In genomic region chr11:104510606-104511005, GRCm38 (mm10) we compare ENCODE assay signal across 10 mouse cellular contexts. TPM values are rescaled to one million over a fixed set of nuclear protein-coding genes. Genes with fewer than 3 reads are reported as not detected.
A peak's percentile ranks its signal among the peaks of the same experiment; 100 is the strongest.
DNase-seq lines count a peak whose midpoint lies in the region; ATAC-seq and TF ChIP-seq lines count a peak whose summit lies in the region.
"Had no signal": no experiment of that assay in that cellular context is flagged by ENCODE, and none has a peak within 500 bp of the region (broad histone marks: within the 10 kb centered on the region; RNA-seq: fewer than 3 reads in every experiment).

No protein-coding gene starts in this region.

- WGBS in neural tube, embryonic 11.5 days, result 91% methylated on average over 2 of the region's 2 CpGs
- WGBS in neural tube, embryonic 15.5 days, result 90% methylated on average over 2 of the region's 2 CpGs
- WGBS in limb, embryonic 14.5 days, result 92% methylated on average over 2 of the region's 2 CpGs

- H3K27me3 ChIP-seq in neural tube, embryonic 11.5 days (ENCODE audit: control insufficient read depth, insufficient read depth, low read length), result no peaks in the 10 kb centered on the region
- H3K27me3 ChIP-seq in neural tube, embryonic 15.5 days (replicated peaks), result no peaks in the 10 kb centered on the region
- no peaks in the 10 kb centered on the region for H3K27me3 ChIP-seq in limb, embryonic 14.5 days (ENCODE audit: control insufficient read depth, insufficient read depth, low read length)
- H3K27me3 ChIP-seq: embryonic facial prominence, embryonic 12.5 days; lung, embryonic 15.5 days had no signal

- ATAC-seq in neural tube, embryonic 11.5 days (ENCODE audit: insufficient read depth, low FRiP score, low TSS enrichment), result no peak
- ATAC-seq in neural tube, embryonic 15.5 days (ENCODE audit: low FRiP score), result no peak
- ATAC-seq in limb, embryonic 14.5 days (ENCODE audit: low FRiP score, low read depth), result no peak

- H3K9ac ChIP-seq in neural tube, embryonic 11.5 days (ENCODE audit: low read length), result no peak overlapping the region
- H3K9ac ChIP-seq in neural tube, embryonic 15.5 days (replicated peaks), result no peak overlapping the region
- H3K9ac ChIP-seq in limb, embryonic 14.5 days (ENCODE audit: low read depth, low read length, severe bottlenecking), result no peak overlapping the region
- H3K9ac ChIP-seq: embryonic facial prominence, embryonic 12.5 days; lung, embryonic 15.5 days had no signal

- TF ChIP-seq POLR2A in limb, embryonic 14.5 days (IDR thresholded peaks at IDR 0.05; ENCODE audit: borderline replicate concordance, extremely low read depth, insufficient read depth, insufficient read length), result no peak

- peak; percentile 10 to 28 for DNase-seq in heart, adult 18-20 months
- DNase-seq in heart, postnatal 25 days (ENCODE audit: low spot score), result no peak
- peak; percentile 20 for DNase-seq in neural tube, embryonic 11.5 days (ENCODE audit: low spot score)
- DNase-seq in c-Kit-negative CD71-positive TER-119-positive erythroid progenitor cells, embryonic 14.5 days (ENCODE audit: low read depth, low spot score), result peak; percentile 3
- DNase-seq in limb, embryonic 14.5 days (ENCODE audit: low spot score), result peak; percentile 3
- DNase-seq in thymus, postnatal 4 days, result peak; percentile 53
- DNase-seq in left cerebral cortex, postnatal 10 days (ENCODE audit: extremely low spot score in 1 of 2, low spot score in 2 of 2), result no peak

- no peak overlapping the region for H3K4me3 ChIP-seq in neural tube, embryonic 11.5 days (ENCODE audit: low read depth, low read length)
- H3K4me3 ChIP-seq in neural tube, embryonic 15.5 days (replicated peaks), result no peak overlapping the region
- no peak overlapping the region for H3K4me3 ChIP-seq in limb, embryonic 14.5 days (replicated peaks; ENCODE audit: low read length)
- H3K4me3 ChIP-seq: embryonic facial prominence, embryonic 12.5 days; lung, embryonic 15.5 days had no signal

- H3K36me3 ChIP-seq in neural tube, embryonic 11.5 days (ENCODE audit: control insufficient read depth, insufficient read depth, low read length), result peaks cover 12% of the 10 kb centered on the region
- H3K36me3 ChIP-seq in neural tube, embryonic 15.5 days, result peaks cover 71% of the 10 kb centered on the region
- peaks cover 79% of the 10 kb centered on the region for H3K36me3 ChIP-seq in limb, embryonic 14.5 days (ENCODE audit: control insufficient read depth, insufficient read depth, low read length)

- no peak overlapping the region for H3K4me2 ChIP-seq in neural tube, embryonic 11.5 days (ENCODE audit: low read depth)
- no peak overlapping the region for H3K4me2 ChIP-seq in neural tube, embryonic 15.5 days
- no peak overlapping the region for H3K4me2 ChIP-seq in limb, embryonic 14.5 days (replicated peaks; ENCODE audit: low read depth, low read length, severe bottlenecking)
- H3K4me2 ChIP-seq: embryonic facial prominence, embryonic 12.5 days; lung, embryonic 15.5 days had no signal

- intact Hi-C loops in heart, postnatal 25 days (cut with DNase I), result no loop called here
- intact Hi-C loops in left cerebral cortex, postnatal 10 days (cut with DNase I), result no loop called here

- no peak overlapping the region for H3K27ac ChIP-seq in neural tube, embryonic 11.5 days (ENCODE audit: low read depth, low read length)
- no peak overlapping the region for H3K27ac ChIP-seq in neural tube, embryonic 15.5 days (replicated peaks)
- H3K27ac ChIP-seq in limb, embryonic 14.5 days (replicated peaks; ENCODE audit: low read depth, low read length), result no peak overlapping the region
- H3K27ac ChIP-seq: embryonic facial prominence, embryonic 12.5 days; lung, embryonic 15.5 days had no signal

- no peaks in the 10 kb centered on the region for H3K9me3 ChIP-seq in neural tube, embryonic 11.5 days (ENCODE audit: control insufficient read depth, low read length)
- no peaks in the 10 kb centered on the region for H3K9me3 ChIP-seq in neural tube, embryonic 15.5 days (replicated peaks)
- H3K9me3 ChIP-seq in limb, embryonic 14.5 days (ENCODE audit: control insufficient read depth, low read length), result no peaks in the 10 kb centered on the region
- H3K9me3 ChIP-seq: embryonic facial prominence, embryonic 12.5 days; lung, embryonic 15.5 days had no signal

- H3K4me1 ChIP-seq in neural tube, embryonic 11.5 days (ENCODE audit: control insufficient read depth, insufficient read depth, low read length), result no peaks in the 10 kb centered on the region
- no peaks in the 10 kb centered on the region for H3K4me1 ChIP-seq in neural tube, embryonic 15.5 days
- H3K4me1 ChIP-seq in limb, embryonic 14.5 days (ENCODE audit: control insufficient read depth, insufficient read depth, low read length), result no peaks in the 10 kb centered on the region
- H3K4me1 ChIP-seq: embryonic facial prominence, embryonic 12.5 days; lung, embryonic 15.5 days had no signal

RNA-seq across cellular contexts. Expression of gene Cdc27, which starts 39.8 kb away (rescaled TPM):
- total RNA-seq in heart, adult 18-20 months (2021), result 10 to 100 TPM; 23.4 to 28.8 TPM
- 10 to 100 TPM; 28.6 to 29.7 TPM for total RNA-seq in heart, postnatal 25 days (2021)
- 63.6 and 63.9 TPM in 2 replicates for polyA plus RNA-seq in neural tube, embryonic 11.5 days (2014; fragmentation: Nextera tagmentation; extraction: Ambion mirVana)
- 34.8 and 39.1 TPM in 2 replicates for polyA plus RNA-seq in neural tube, embryonic 15.5 days (2015; fragmentation: Nextera tagmentation; extraction: Ambion mirVana)
- 27.1 and 30.5 TPM in 2 replicates for polyA plus RNA-seq in limb, embryonic 14.5 days (2012; rRNA removed)
- 43.0 and 43.4 TPM in 2 replicates for polyA plus RNA-seq in limb, embryonic 14.5 days (2014; fragmentation: Nextera tagmentation; extraction: Ambion mirVana)
- 10 to 100 TPM; 63.9 to 73.9 TPM for total RNA-seq in left cerebral cortex, postnatal 10 days (2021)

RNA-seq across cellular contexts. Expression of gene Myl4, which starts 39.9 kb away (rescaled TPM):
- 100 to 1,000 TPM; 660 to 761 TPM for total RNA-seq in heart, adult 18-20 months (2021)
- total RNA-seq in heart, postnatal 25 days (2021), result 100 to 1,000 TPM; 832 to 984 TPM
- polyA plus RNA-seq in neural tube, embryonic 11.5 days (2014; fragmentation: Nextera tagmentation; extraction: Ambion mirVana), result 33.0 and 36.4 TPM in 2 replicates
- 16.2 and 19.5 TPM in 2 replicates for polyA plus RNA-seq in neural tube, embryonic 15.5 days (2015; fragmentation: Nextera tagmentation; extraction: Ambion mirVana)
- 221 and 305 TPM in 2 replicates for polyA plus RNA-seq in limb, embryonic 14.5 days (2012; rRNA removed)
- 151 and 218 TPM in 2 replicates for polyA plus RNA-seq in limb, embryonic 14.5 days (2014; fragmentation: Nextera tagmentation; extraction: Ambion mirVana)
- total RNA-seq in left cerebral cortex, postnatal 10 days (2021), result 10 to 100 TPM in 1 of 2 experiments, 1 to 10 TPM in 1; 8.7 to 10.9 TPM

RNA-seq across cellular contexts. Expression of gene Kansl1, which starts 41.9 kb away (rescaled TPM):
- 10 to 100 TPM; 26.7 to 31.1 TPM for total RNA-seq in heart, adult 18-20 months (2021)
- total RNA-seq in heart, postnatal 25 days (2021), result 10 to 100 TPM; 26.3 to 28.1 TPM
- 34.9 and 35.9 TPM in 2 replicates for polyA plus RNA-seq in neural tube, embryonic 11.5 days (2014; fragmentation: Nextera tagmentation; extraction: Ambion mirVana)
- 23.1 and 23.3 TPM in 2 replicates for polyA plus RNA-seq in neural tube, embryonic 15.5 days (2015; fragmentation: Nextera tagmentation; extraction: Ambion mirVana)
- polyA plus RNA-seq in limb, embryonic 14.5 days (2012; rRNA removed), result 91.7 and 123 TPM in 2 replicates
- 27.0 and 33.2 TPM in 2 replicates for polyA plus RNA-seq in limb, embryonic 14.5 days (2014; fragmentation: Nextera tagmentation; extraction: Ambion mirVana)
- 10 to 100 TPM; 67.0 to 67.8 TPM for total RNA-seq in left cerebral cortex, postnatal 10 days (2021)

Comparison
In these comparisons a context has a peak if more than half of its experiments do, and no peak if none do; other contexts are left out.
1. DNase-seq: peak in heart, adult 18-20 months (2 of 2), neural tube, embryonic 11.5 days (single experiment), c-Kit-negative CD71-positive TER-119-positive erythroid progenitor cells, embryonic 14.5 days (single experiment), limb, embryonic 14.5 days (single experiment) and thymus, postnatal 4 days (single experiment); none in heart, postnatal 25 days (single experiment) and left cerebral cortex, postnatal 10 days (0 of 2).
2. RNA of gene Myl4, which starts 39.9 kb away (total RNA-seq): 832 to 984 TPM in heart, postnatal 25 days and 660 to 761 TPM in heart, adult 18-20 months; 8.7 to 10.9 TPM in left cerebral cortex, postnatal 10 days; every median in the first group is over 10 times any median in the second.